Mouse (Mus musculus) frontal cortex, adult (tissue): ENCODE results near the gene Pet2.

Experiments used
- ATAC-seq: cut with Nextera tagmentation; 2 replicates; pipeline ENCODE4 v1.9.2; 2017; ENCODE audit warnings: mild to moderate bottlenecking, moderate library complexity, mixed read lengths; ENCODE audit not compliant: low TSS enrichment

The Pet2 gene

DNA sequence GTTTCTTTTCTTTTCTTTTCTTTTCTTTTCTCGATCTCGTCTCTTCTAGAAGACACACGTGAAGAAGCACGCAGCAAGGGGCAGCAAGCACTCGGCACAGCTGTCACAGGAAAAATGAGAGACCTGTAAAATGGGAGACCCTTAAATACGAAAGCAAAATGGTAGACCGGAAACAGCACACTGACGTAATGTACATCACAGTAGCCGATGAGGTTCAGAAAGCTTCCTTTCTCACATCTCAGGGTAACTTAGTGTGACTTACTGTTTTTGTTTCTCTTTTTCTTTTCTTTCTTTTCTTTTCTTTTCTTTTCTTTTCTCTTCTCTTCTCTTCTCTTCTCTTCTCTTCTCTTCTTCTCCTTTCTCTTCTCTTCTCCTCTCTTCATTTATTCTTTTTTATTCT lies at the start of gene Pet2:
Gene Pet2 (minus strand): TSS at position 101 of the 400 bp plus-strand sequence.
- ATAC-seq = no peak
